Mouse (Mus musculus): ENCODE data around the gene 1700003E16Rik. TPM values are rescaled to one million over a fixed set of nuclear protein-coding genes. Genes with fewer than 3 reads are reported as not detected.
A peak's percentile ranks its signal among the peaks of the same experiment; 100 is the strongest.

The 1700003E16Rik gene
- 1.3 and 1.6 TPM in 2 replicates for polyA plus RNA-seq (2015; fragmentation: Nextera tagmentation; extraction: Ambion mirVana)

GRCm38 (mm10) chr6:83156259-83156684 lies at the start of gene 1700003E16Rik, which contains the start of gene Wdr54:
TSS of gene 1700003E16Rik (plus strand) at chr6:83156404.
TSS of gene Wdr54 (minus strand) at chr6:83156397.
- 2% methylated on average over 32 of the region's 32 CpGs for WGBS
- Histone ChIP-seq H3K9ac (ENCODE audit: low read depth, low read length) (peak within 1 kb of the TSS; percentile 35; the same call in 1 of the 2 replicates), H3K4me2 (ENCODE audit: low read length) (peak within 1 kb of the TSS; percentile 74), H3K27me3 (ENCODE audit: insufficient read depth, low read length) (peaks cover 6% of the 10 kb centered on the region; the same call in 1 of the 2 replicates), H3K4me1 (replicated peaks; ENCODE audit: insufficient read depth, low read length) (peaks cover 7% of the 10 kb centered on the region; the same call in 1 of the 2 replicates), H3K36me3 (ENCODE audit: insufficient read depth, low read length) (peaks cover 5% of the 10 kb centered on the region; the same call in 1 of the 2 replicates), H3K9me3 (replicated peaks; ENCODE audit: low read length) (no peaks in the 10 kb centered on the region), H3K27ac (no peak within 1 kb of the TSS), H3K4me3 (replicated peaks; ENCODE audit: low read depth, low read length) (peak within 1 kb of the TSS; percentile 41)
- ATAC-seq (replicated peaks; ENCODE audit: low FRiP score, low read depth) (peak; percentile 62), DNase-seq (ENCODE audit: low spot score) (peak; percentile 69)
- no peak for TF ChIP-seq CTCF (IDR thresholded peaks at IDR 0.05; ENCODE audit: low read depth)

- peak; percentile 88 for TF ChIP-seq CTCF (IDR thresholded peaks at IDR 0.05; ENCODE audit: low read depth)
- Histone ChIP-seq H3K4me2 (ENCODE audit: low read length) (peak overlapping the region; percentile 83), H3K4me3 (replicated peaks; ENCODE audit: low read depth, low read length) (no peak overlapping the region), H3K27ac (no peak overlapping the region), H3K4me1 (replicated peaks; ENCODE audit: insufficient read depth, low read length) (peaks cover 14% of the 10 kb centered on the region), H3K36me3 (ENCODE audit: insufficient read depth, low read length) (no peaks in the 10 kb centered on the region), H3K9me3 (replicated peaks; ENCODE audit: low read length) (no peaks in the 10 kb centered on the region), H3K9ac (ENCODE audit: low read depth, low read length) (peak overlapping the region; percentile 89; the same call in 1 of the 2 replicates), H3K27me3 (ENCODE audit: insufficient read depth, low read length) (no peaks in the 10 kb centered on the region)
- DNase-seq (ENCODE audit: low spot score) = peak; percentile 93
- ATAC-seq (replicated peaks; ENCODE audit: low FRiP score, low read depth) = peak; percentile 59
- WGBS = 39% methylated on average over 13 of the region's 13 CpGs
Measured at GRCm38 (mm10) chr6:83107566-83108400, 48.4 kb upstream of the 1700003E16Rik start.

GRCm38 (mm10) chr6:83108762-83109668 lies 47.2 kb upstream of the 1700003E16Rik start, which contains the start of gene Mrpl53:
TSS of gene Mrpl53 (plus strand) at chr6:83109040.
- Histone ChIP-seq H3K27me3 (ENCODE audit: insufficient read depth, low read length) (no peaks in the 10 kb centered on the region), H3K4me3 (replicated peaks; ENCODE audit: low read depth, low read length) (peak within 1 kb of the TSS; percentile 78), H3K9me3 (replicated peaks; ENCODE audit: low read length) (no peaks in the 10 kb centered on the region), H3K36me3 (ENCODE audit: insufficient read depth, low read length) (no peaks in the 10 kb centered on the region), H3K4me2 (ENCODE audit: low read length) (peak within 1 kb of the TSS; percentile 83), H3K4me1 (replicated peaks; ENCODE audit: insufficient read depth, low read length) (peaks cover 7% of the 10 kb centered on the region; the same call in 1 of the 2 replicates), H3K27ac (peak within 1 kb of the TSS; percentile 83), H3K9ac (ENCODE audit: low read depth, low read length) (peak within 1 kb of the TSS; percentile 89)
- ATAC-seq (replicated peaks; ENCODE audit: low FRiP score, low read depth) = peak; percentile 85
- WGBS = under 1% methylated on average over 76 of the region's 76 CpGs
- DNase-seq (ENCODE audit: low spot score) = peak; percentile 88
- no peak for TF ChIP-seq CTCF (IDR thresholded peaks at IDR 0.05; ENCODE audit: low read depth)

GRCm38 (mm10) chr6:83111510-83112136 lies 44.6 kb upstream of the 1700003E16Rik start:
- ATAC-seq (replicated peaks; ENCODE audit: low FRiP score, low read depth) (no peak), DNase-seq (ENCODE audit: low spot score) (no peak)
- TF ChIP-seq CTCF (IDR thresholded peaks at IDR 0.05; ENCODE audit: low read depth) = no peak

GRCm38 (mm10) chr6:83115011-83115671 lies 41.1 kb upstream of the 1700003E16Rik start, which contains the start of gene Mogs:
TSS of gene Mogs (plus strand) at chr6:83115496.
- Histone ChIP-seq H3K27ac (peak within 1 kb of the TSS; percentile 76), H3K9me3 (replicated peaks; ENCODE audit: low read length) (no peaks in the 10 kb centered on the region), H3K27me3 (ENCODE audit: insufficient read depth, low read length) (no peaks in the 10 kb centered on the region), H3K4me3 (replicated peaks; ENCODE audit: low read depth, low read length) (peak within 1 kb of the TSS; percentile 64), H3K4me2 (ENCODE audit: low read length) (peak within 1 kb of the TSS; percentile 85), H3K36me3 (ENCODE audit: insufficient read depth, low read length) (0 out of 2 replicates have a peak, but pooled peaks cover 5% of the 10 kb centered on the region), H3K4me1 (replicated peaks; ENCODE audit: insufficient read depth, low read length) (peaks cover 19% of the 10 kb centered on the region), H3K9ac (ENCODE audit: low read depth, low read length) (peak within 1 kb of the TSS; percentile 76)
- ATAC-seq (replicated peaks; ENCODE audit: low FRiP score, low read depth) (peak; percentile 87), DNase-seq (ENCODE audit: low spot score) (peak; percentile 96)
- peak; percentile 65 for TF ChIP-seq CTCF (IDR thresholded peaks at IDR 0.05; ENCODE audit: low read depth)
- WGBS = 1% methylated on average over 57 of the region's 58 CpGs

More at GRCm38 (mm10) chr6:83111510-83112136, 44.6 kb upstream of the 1700003E16Rik start:
- H3K4me2 ChIP-seq (ENCODE audit: low read length) = no peak overlapping the region
- no peak overlapping the region for H3K9ac ChIP-seq (ENCODE audit: low read depth, low read length)
- H3K27ac ChIP-seq = no peak overlapping the region
- no peaks in the 10 kb centered on the region for H3K36me3 ChIP-seq (ENCODE audit: insufficient read depth, low read length)
- no peaks in the 10 kb centered on the region for H3K9me3 ChIP-seq (replicated peaks; ENCODE audit: low read length)
- WGBS = 85% methylated on average over 4 of the region's 4 CpGs
- H3K27me3 ChIP-seq (ENCODE audit: insufficient read depth, low read length) = no peaks in the 10 kb centered on the region
- H3K4me1 ChIP-seq (replicated peaks; ENCODE audit: insufficient read depth, low read length) = peaks cover 15% of the 10 kb centered on the region; the same call in 1 of the 2 replicates
- H3K4me3 ChIP-seq (replicated peaks; ENCODE audit: low read depth, low read length) = no peak overlapping the region

Data from kidney, postnatal 0 days (tissue).